Mouse (Mus musculus): Measurements from ENCODE around the gene Ip6k2. TPM values are rescaled to one million over a fixed set of nuclear protein-coding genes. Genes with fewer than 3 reads are reported as not detected.

Ip6k2 gene
- polyA plus RNA-seq, 1 experiment = 69.4 TPM

- H3K4me3 ChIP-seq (replicated peaks; ENCODE audit: extremely low read depth, low read depth, low read length) = no peak overlapping the region
- 53% methylated on average over 2 of the region's 2 CpGs for WGBS
- H3K4me1 ChIP-seq (ENCODE audit: control insufficient read depth, insufficient read depth, low read length) = peaks cover 26% of the 10 kb centered on the region
- no peak for DNase-seq
- no peak for TF ChIP-seq CTCF (IDR thresholded peaks at IDR 0.05; ENCODE audit: insufficient read depth, low read length)
- no peak for TF ChIP-seq POLR2A (IDR thresholded peaks at IDR 0.05; ENCODE audit: borderline replicate concordance, extremely low read depth, low read depth, low read length)
Observed at GRCm38 (mm10) chr9:108795281-108795680, 11.7 kb downstream of the Ip6k2 start.

DNA sequence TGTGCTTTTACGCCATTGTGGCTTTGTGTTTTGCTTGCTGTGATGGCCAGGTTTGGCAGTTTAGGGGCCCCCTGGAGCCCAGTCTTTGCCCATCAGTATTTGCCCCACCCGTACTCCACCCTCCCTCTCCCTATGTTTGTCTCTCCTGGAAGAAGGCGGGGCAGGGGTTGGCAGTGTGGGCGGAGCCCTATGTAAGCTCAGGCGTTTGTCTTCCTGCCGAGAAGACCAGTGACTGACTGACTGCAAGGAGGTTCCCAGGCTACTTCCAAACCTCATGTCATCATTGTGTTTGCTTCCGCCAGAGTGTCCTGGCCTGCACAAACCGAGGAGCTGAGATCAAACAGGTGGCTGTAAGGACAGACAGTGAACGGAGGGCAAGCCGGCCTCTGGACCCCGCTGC is 12.2 kb downstream of the Ip6k2 start:
- peak; percentile 57; the same call in 1 of the 2 replicates for TF ChIP-seq POLR2A (IDR thresholded peaks at IDR 0.05; ENCODE audit: borderline replicate concordance, extremely low read depth, low read depth, low read length)
- TF ChIP-seq CTCF (IDR thresholded peaks at IDR 0.05; ENCODE audit: insufficient read depth, low read length) = no peak
- DNase-seq = peak; percentile 70
- Histone ChIP-seq H3K4me1 (ENCODE audit: control insufficient read depth, insufficient read depth, low read length) (peaks cover 23% of the 10 kb centered on the region), H3K4me3 (replicated peaks; ENCODE audit: extremely low read depth, low read depth, low read length) (peak overlapping the region; percentile 23)
- 29% methylated on average over 11 of the region's 11 CpGs for WGBS

GRCm38 (mm10) chr9:108796351-108796981 is 12.9 kb downstream of the Ip6k2 start:
- Histone ChIP-seq H3K4me1 (ENCODE audit: control insufficient read depth, insufficient read depth, low read length) (peaks cover 20% of the 10 kb centered on the region), H3K4me3 (replicated peaks; ENCODE audit: extremely low read depth, low read depth, low read length) (peak overlapping the region; percentile 23)
- no peak for TF ChIP-seq POLR2A (IDR thresholded peaks at IDR 0.05; ENCODE audit: borderline replicate concordance, extremely low read depth, low read depth, low read length)
- no peak for TF ChIP-seq CTCF (IDR thresholded peaks at IDR 0.05; ENCODE audit: insufficient read depth, low read length)
- peak; percentile 42 for DNase-seq
- WGBS = 60% methylated on average over 4 of the region's 4 CpGs

DNA sequence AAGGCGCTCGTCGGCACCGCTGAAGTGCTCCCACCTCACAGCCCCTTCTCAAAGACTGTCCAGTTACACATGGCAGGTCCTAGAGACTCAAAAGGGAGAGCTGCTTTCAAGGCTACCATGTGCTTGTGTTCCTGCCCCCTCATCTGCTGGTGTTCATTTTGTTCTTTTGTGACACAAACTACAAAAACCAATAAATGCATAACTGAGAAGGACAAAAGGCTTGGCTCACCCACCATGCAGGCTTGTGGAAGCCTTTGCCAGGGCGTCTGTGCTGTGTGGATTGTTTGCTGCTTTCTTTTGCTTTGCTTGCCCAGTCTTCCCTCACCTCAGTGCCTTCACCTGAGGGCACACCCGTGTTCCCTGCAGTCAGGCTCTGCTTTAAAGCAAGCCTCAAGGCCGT is 13.9 kb downstream of the Ip6k2 start:
- Histone ChIP-seq H3K4me1 (ENCODE audit: control insufficient read depth, insufficient read depth, low read length) (peaks cover 17% of the 10 kb centered on the region), H3K4me3 (replicated peaks; ENCODE audit: extremely low read depth, low read depth, low read length) (no peak overlapping the region)
- no peak for DNase-seq
- no peak for TF ChIP-seq POLR2A (IDR thresholded peaks at IDR 0.05; ENCODE audit: borderline replicate concordance, extremely low read depth, low read depth, low read length)
- no peak for TF ChIP-seq CTCF (IDR thresholded peaks at IDR 0.05; ENCODE audit: insufficient read depth, low read length)
- WGBS = 71% methylated on average over 7 of the region's 7 CpGs

DNA sequence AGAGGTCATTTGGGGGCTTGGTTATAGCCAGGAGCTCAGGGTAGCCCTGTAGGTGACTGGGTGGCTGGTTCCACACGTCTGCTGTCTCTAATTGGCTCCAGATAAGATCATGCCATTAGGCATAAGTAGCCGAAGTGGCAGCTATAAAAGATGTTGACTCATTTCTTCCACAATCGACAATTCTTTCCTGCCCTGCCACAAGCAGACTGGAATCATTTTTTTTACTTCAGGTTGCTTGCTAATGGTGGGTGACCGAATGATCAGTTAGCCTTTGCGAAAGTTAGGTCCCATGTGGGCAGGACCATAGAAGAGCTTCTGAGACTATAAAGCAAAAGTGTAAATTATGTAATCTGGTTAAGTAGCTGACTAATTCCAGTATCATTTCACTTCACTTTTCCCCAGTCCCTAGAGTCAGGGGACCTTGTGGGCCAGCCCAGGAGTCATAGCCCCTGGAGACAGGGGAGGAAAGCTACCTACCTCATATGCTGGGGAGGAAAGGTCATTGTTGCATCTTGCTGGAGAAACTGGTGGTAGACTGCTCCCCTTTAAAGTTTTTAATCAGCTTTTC is 15.0 kb downstream of the Ip6k2 start:
- H3K4me3 ChIP-seq (replicated peaks; ENCODE audit: extremely low read depth, low read depth, low read length) = no peak overlapping the region
- peaks cover 10% of the 10 kb centered on the region for H3K4me1 ChIP-seq (ENCODE audit: control insufficient read depth, insufficient read depth, low read length)
- DNase-seq = no peak
- 55% methylated on average over 5 of the region's 5 CpGs for WGBS
- TF ChIP-seq POLR2A (IDR thresholded peaks at IDR 0.05; ENCODE audit: borderline replicate concordance, extremely low read depth, low read depth, low read length) (no peak), CTCF (IDR thresholded peaks at IDR 0.05; ENCODE audit: insufficient read depth, low read length) (no peak)

- WGBS = 69% methylated on average over 3 of the region's 3 CpGs
- Histone ChIP-seq H3K4me3 (replicated peaks; ENCODE audit: extremely low read depth, low read depth, low read length) (no peak overlapping the region), H3K4me1 (ENCODE audit: control insufficient read depth, insufficient read depth, low read length) (peaks cover 10% of the 10 kb centered on the region)
- no peak for TF ChIP-seq CTCF (IDR thresholded peaks at IDR 0.05; ENCODE audit: insufficient read depth, low read length)
- TF ChIP-seq POLR2A (IDR thresholded peaks at IDR 0.05; ENCODE audit: borderline replicate concordance, extremely low read depth, low read depth, low read length) = no peak
- DNase-seq = no peak
Observed at GRCm38 (mm10) chr9:108799564-108799963, 16.0 kb downstream of the Ip6k2 start.

DNA sequence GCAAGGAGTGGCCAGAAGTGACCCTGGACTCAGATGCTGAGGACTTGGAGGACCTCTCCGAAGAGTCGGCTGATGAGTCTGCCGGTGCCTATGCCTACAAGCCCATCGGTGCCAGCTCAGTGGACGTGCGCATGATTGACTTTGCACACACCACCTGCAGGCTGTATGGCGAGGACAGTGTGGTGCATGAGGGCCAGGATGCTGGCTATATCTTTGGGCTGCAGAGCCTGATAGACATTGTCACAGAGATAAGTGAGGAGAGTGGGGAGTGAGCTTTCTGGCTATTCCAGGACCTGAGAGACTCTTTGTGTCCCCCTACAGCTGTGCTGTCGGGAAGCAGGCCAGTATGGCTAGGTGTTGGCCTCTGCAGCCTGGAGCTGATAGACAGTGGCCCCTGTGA is 22.2 kb downstream of the Ip6k2 start:
- no peak for DNase-seq
- TF ChIP-seq POLR2A (IDR thresholded peaks at IDR 0.05; ENCODE audit: borderline replicate concordance, extremely low read depth, low read depth, low read length) (no peak), CTCF (IDR thresholded peaks at IDR 0.05; ENCODE audit: insufficient read depth, low read length) (no peak)
- Histone ChIP-seq H3K4me1 (ENCODE audit: control insufficient read depth, insufficient read depth, low read length) (peaks cover 9% of the 10 kb centered on the region), H3K4me3 (replicated peaks; ENCODE audit: extremely low read depth, low read depth, low read length) (no peak overlapping the region)
- 87% methylated on average over 8 of the region's 8 CpGs for WGBS

DNA sequence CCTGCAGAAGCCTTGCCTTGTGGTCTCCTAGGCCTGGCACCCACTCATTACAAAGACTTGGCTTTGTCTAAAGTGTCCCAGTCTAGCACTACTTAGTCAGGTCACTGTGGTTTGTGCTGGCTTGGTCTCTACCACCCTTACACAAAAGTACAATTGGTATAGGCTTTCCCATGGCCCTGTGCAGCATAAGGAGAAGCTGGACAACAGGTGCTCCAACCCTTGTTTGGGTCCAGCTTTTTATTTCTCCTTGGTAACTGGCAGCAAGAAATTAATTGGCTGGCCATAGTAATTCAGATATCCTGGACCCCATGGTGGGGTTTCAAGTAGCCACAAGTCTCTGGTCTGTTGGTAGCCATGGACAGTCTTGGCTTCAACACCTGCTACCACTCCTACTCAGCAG is 22.8 kb downstream of the Ip6k2 start:
- TF ChIP-seq CTCF (IDR thresholded peaks at IDR 0.05; ENCODE audit: insufficient read depth, low read length) (no peak), POLR2A (IDR thresholded peaks at IDR 0.05; ENCODE audit: borderline replicate concordance, extremely low read depth, low read depth, low read length) (no peak)
- H3K4me3 ChIP-seq (replicated peaks; ENCODE audit: extremely low read depth, low read depth, low read length) = no peak overlapping the region
- DNase-seq = no peak
- peaks cover 9% of the 10 kb centered on the region for H3K4me1 ChIP-seq (ENCODE audit: control insufficient read depth, insufficient read depth, low read length)

GRCm38 (mm10) chr9:108806831-108807230 is 23.2 kb downstream of the Ip6k2 start:
- no peak for TF ChIP-seq CTCF (IDR thresholded peaks at IDR 0.05; ENCODE audit: insufficient read depth, low read length)
- TF ChIP-seq POLR2A (IDR thresholded peaks at IDR 0.05; ENCODE audit: borderline replicate concordance, extremely low read depth, low read depth, low read length) = no peak
- no peak overlapping the region for H3K4me3 ChIP-seq (replicated peaks; ENCODE audit: extremely low read depth, low read depth, low read length)

GRCm38 (mm10) chr9:108807674-108808073 is 24.1 kb downstream of the Ip6k2 start:
- TF ChIP-seq CTCF (IDR thresholded peaks at IDR 0.05; ENCODE audit: insufficient read depth, low read length) = 0 out of 2 replicates have a peak, but pooled peaks have one; percentile 2
- TF ChIP-seq POLR2A (IDR thresholded peaks at IDR 0.05; ENCODE audit: borderline replicate concordance, extremely low read depth, low read depth, low read length) = no peak
- DNase-seq = no peak
- Histone ChIP-seq H3K4me3 (replicated peaks; ENCODE audit: extremely low read depth, low read depth, low read length) (no peak overlapping the region), H3K4me1 (ENCODE audit: control insufficient read depth, insufficient read depth, low read length) (peaks cover 9% of the 10 kb centered on the region)
- 54% methylated on average over 5 of the region's 5 CpGs for WGBS

More at GRCm38 (mm10) chr9:108806831-108807230, 23.2 kb downstream of the Ip6k2 start:
- WGBS = 73% methylated on average over 1 of the region's 1 CpGs
- peaks cover 9% of the 10 kb centered on the region for H3K4me1 ChIP-seq (ENCODE audit: control insufficient read depth, insufficient read depth, low read length)
- DNase-seq = no peak

All from lung, adult 2 months (tissue).